9 mouse cellular contexts compared by ENCODE assay signal in the genomic region with DNA sequence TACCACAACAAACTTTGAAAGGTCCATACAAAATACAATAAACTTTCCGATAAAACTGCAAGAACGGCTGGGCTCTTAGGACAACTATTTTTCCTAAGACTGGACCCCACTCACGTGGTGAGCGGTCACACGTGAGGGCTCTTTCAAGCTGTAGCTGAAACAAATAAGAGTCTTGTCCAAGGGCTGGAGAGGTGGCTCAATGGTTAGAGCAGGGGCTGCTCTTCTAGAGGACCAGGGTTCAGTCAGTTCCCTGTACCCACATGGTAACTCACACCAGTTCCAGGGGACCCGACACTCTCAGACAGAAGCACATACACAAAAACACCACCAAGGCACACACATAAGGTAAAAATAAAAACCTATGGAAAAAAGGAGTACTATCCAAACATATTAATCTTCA.
DNase-seq lines count a peak whose midpoint lies in the region; ATAC-seq and TF ChIP-seq lines count a peak whose summit lies in the region.
"Had no signal": no experiment of that assay in that cellular context is flagged by ENCODE, and none has a peak within 500 bp of the region (broad histone marks: within the 10 kb centered on the region; RNA-seq: fewer than 3 reads in every experiment).

No protein-coding gene starts in this region.

- no peak for TF ChIP-seq CTCF in kidney, postnatal 0 days (IDR thresholded peaks at IDR 0.05; ENCODE audit: low read depth)
- TF ChIP-seq CTCF in hindbrain, postnatal 0 days (IDR thresholded peaks at IDR 0.05; ENCODE audit: low read depth): no peak

- H3K4me3 ChIP-seq in kidney, postnatal 0 days (replicated peaks; ENCODE audit: low read depth, low read length): peak overlapping the region; percentile 33
- peak overlapping the region; percentile 15; the same call in 1 of the 2 replicates for H3K4me3 ChIP-seq in embryonic facial prominence, embryonic 12.5 days
- peak overlapping the region; percentile 20 for H3K4me3 ChIP-seq in hindbrain, postnatal 0 days (ENCODE audit: low read length)
- H3K4me3 ChIP-seq in neural tube, embryonic 12.5 days: no peak overlapping the region; the same call in 1 of the 2 replicates

- H3K27me3 ChIP-seq in kidney, postnatal 0 days (ENCODE audit: insufficient read depth, low read length): no peaks in the 10 kb centered on the region
- H3K27me3 ChIP-seq in embryonic facial prominence, embryonic 12.5 days: no peaks in the 10 kb centered on the region
- H3K27me3 ChIP-seq in hindbrain, postnatal 0 days (ENCODE audit: insufficient read depth, low read length): no peaks in the 10 kb centered on the region
- H3K27me3 ChIP-seq in neural tube, embryonic 12.5 days (replicated peaks): no peaks in the 10 kb centered on the region
- H3K27me3 ChIP-seq: Patski had no signal

- no peak overlapping the region for H3K27ac ChIP-seq in kidney, postnatal 0 days
- peak overlapping the region; percentile 81; the same call in 1 of the 2 replicates for H3K27ac ChIP-seq in embryonic facial prominence, embryonic 12.5 days
- 0 out of 2 replicates have a peak overlapping the region, but pooled peaks have one; percentile 20 for H3K27ac ChIP-seq in hindbrain, postnatal 0 days
- no peak overlapping the region for H3K27ac ChIP-seq in neural tube, embryonic 12.5 days

- no peaks in the 10 kb centered on the region for H3K9me3 ChIP-seq in kidney, postnatal 0 days (replicated peaks; ENCODE audit: low read length)
- no peaks in the 10 kb centered on the region for H3K9me3 ChIP-seq in embryonic facial prominence, embryonic 12.5 days
- H3K9me3 ChIP-seq in hindbrain, postnatal 0 days (ENCODE audit: low read length): no peaks in the 10 kb centered on the region
- no peaks in the 10 kb centered on the region for H3K9me3 ChIP-seq in neural tube, embryonic 12.5 days

- DNase-seq in kidney, postnatal 0 days (ENCODE audit: low spot score): no peak
- DNase-seq in kidney, postnatal 36 days: no peak
- no peak for DNase-seq in hindbrain, postnatal 0 days (ENCODE audit: low spot score)
- DNase-seq in layer of hippocampus, postnatal 36 days: no peak
- no peak for DNase-seq in layer of hippocampus, adult 9-10 months (ENCODE audit: low spot score)

- H3K36me3 ChIP-seq in kidney, postnatal 0 days (ENCODE audit: insufficient read depth, low read length): no peaks in the 10 kb centered on the region
- no peaks in the 10 kb centered on the region for H3K36me3 ChIP-seq in embryonic facial prominence, embryonic 12.5 days
- H3K36me3 ChIP-seq in hindbrain, postnatal 0 days (ENCODE audit: insufficient read depth, low read length): no peaks in the 10 kb centered on the region
- no peaks in the 10 kb centered on the region for H3K36me3 ChIP-seq in neural tube, embryonic 12.5 days

- no peak for ATAC-seq in kidney, postnatal 0 days (replicated peaks; ENCODE audit: low FRiP score, low read depth)
- ATAC-seq in embryonic facial prominence, embryonic 12.5 days (ENCODE audit: insufficient number of reproducible peaks, insufficient read depth, low FRiP score, low TSS enrichment): no peak
- no peak for ATAC-seq in hindbrain, postnatal 0 days
- ATAC-seq in neural tube, embryonic 12.5 days (ENCODE audit: low FRiP score, low read depth): no peak
- ATAC-seq in cerebellum, adult (ENCODE audit: insufficient number of reproducible peaks, low FRiP score, low TSS enrichment): no peak

- H3K4me2 ChIP-seq in kidney, postnatal 0 days (ENCODE audit: low read length): peak overlapping the region; percentile 61
- peak overlapping the region; percentile 56 for H3K4me2 ChIP-seq in embryonic facial prominence, embryonic 12.5 days (replicated peaks)
- peak overlapping the region; percentile 43 for H3K4me2 ChIP-seq in hindbrain, postnatal 0 days (ENCODE audit: low read depth, low read length)
- peak overlapping the region; percentile 53 for H3K4me2 ChIP-seq in neural tube, embryonic 12.5 days (replicated peaks)

- no peak overlapping the region for H3K9ac ChIP-seq in kidney, postnatal 0 days (ENCODE audit: low read depth, low read length)
- H3K9ac ChIP-seq in embryonic facial prominence, embryonic 12.5 days: no peak overlapping the region
- no peak overlapping the region for H3K9ac ChIP-seq in hindbrain, postnatal 0 days (replicated peaks; ENCODE audit: low read length)
- H3K9ac ChIP-seq in neural tube, embryonic 12.5 days: no peak overlapping the region

- peaks cover 28% of the 10 kb centered on the region; the same call in 1 of the 2 replicates for H3K4me1 ChIP-seq in kidney, postnatal 0 days (replicated peaks; ENCODE audit: insufficient read depth, low read length)
- peaks cover 40% of the 10 kb centered on the region for H3K4me1 ChIP-seq in embryonic facial prominence, embryonic 12.5 days
- H3K4me1 ChIP-seq in hindbrain, postnatal 0 days (ENCODE audit: insufficient read depth, low read length): peaks cover 20% of the 10 kb centered on the region
- H3K4me1 ChIP-seq in neural tube, embryonic 12.5 days: peaks cover 22% of the 10 kb centered on the region

- 39% methylated on average over 6 of the region's 6 CpGs for WGBS in kidney, postnatal 0 days
- WGBS in embryonic facial prominence, embryonic 12.5 days: 26% methylated on average over 6 of the region's 6 CpGs
- 48% methylated on average over 6 of the region's 6 CpGs for WGBS in hindbrain, postnatal 0 days
- WGBS in neural tube, embryonic 12.5 days: 56% methylated on average over 6 of the region's 6 CpGs

Comparison
In these comparisons a context has a peak if more than half of its experiments do, and no peak if none do; other contexts are left out.
1. H3K27ac ChIP-seq: peak in embryonic facial prominence, embryonic 12.5 days (single experiment) and hindbrain, postnatal 0 days (single experiment); none in kidney, postnatal 0 days (single experiment) and neural tube, embryonic 12.5 days (single experiment).
2. Peak in every context shown above with its lines, with median percentiles within 50 percentile points of each other: H3K4me2 ChIP-seq.